Mouse (Mus musculus) adrenal gland, postnatal 25 days (tissue): ENCODE results near the gene Stom. TPM values are rescaled to one million over a fixed set of nuclear protein-coding genes. Genes with fewer than 3 reads are reported as not detected.

Experiments
- DNase-seq: peaks from one replicate; pipeline ENCODE4 v3.0.0; 2021; ENCODE audit warnings: mixed read lengths
- total RNA-seq: library from RNA; stranded (reverse); gene quantifications from 2 replicates; pipeline ENCODE4 v1.2.3, GENCODE M21; 2021

The Stom gene
- total RNA-seq, 1 experiment from 2014 or later: 42.9 TPM

- no peak for DNase-seq
Measured at GRCm38 (mm10) chr2:35320399-35320798, 16.4 kb downstream of the Stom start.

- no peak for DNase-seq
Measured at GRCm38 (mm10) chr2:35318405-35318804, 18.4 kb downstream of the Stom start.

- DNase-seq: no peak
Measured at GRCm38 (mm10) chr2:35317604-35318003, 19.2 kb downstream of the Stom start.

GRCm38 (mm10) chr2:35314300-35314699 lies 22.5 kb downstream of the Stom start:
- DNase-seq: no peak

GRCm38 (mm10) chr2:35309906-35310493 lies 26.8 kb downstream of the Stom start:
- DNase-seq: no peak

- DNase-seq: no peak
Measured at GRCm38 (mm10) chr2:35308166-35308565, 28.6 kb downstream of the Stom start.

- DNase-seq: no peak
Measured at GRCm38 (mm10) chr2:35302049-35302885, 34.5 kb downstream of the Stom start.

GRCm38 (mm10) chr2:35299437-35299836 lies 37.3 kb downstream of the Stom start:
- DNase-seq: no peak

- peak; percentile 70 for DNase-seq
Measured at GRCm38 (mm10) chr2:35297703-35298332, 39.0 kb downstream of the Stom start.

- no peak for DNase-seq
Measured at GRCm38 (mm10) chr2:35293291-35293690, 43.5 kb downstream of the Stom start.

- no peak for DNase-seq
Measured at GRCm38 (mm10) chr2:35292700-35293099, 44.1 kb downstream of the Stom start.

GRCm38 (mm10) chr2:35291856-35292255 lies 44.9 kb downstream of the Stom start:
- no peak for DNase-seq

- DNase-seq: peak; percentile 76
Measured at GRCm38 (mm10) chr2:35288758-35289635, 47.8 kb downstream of the Stom start.

GRCm38 (mm10) chr2:35287017-35287620 lies 49.7 kb downstream of the Stom start:
- no peak for DNase-seq

GRCm38 (mm10) chr2:35285209-35285608 lies 51.6 kb downstream of the Stom start:
- no peak for DNase-seq

- DNase-seq: no peak
Measured at GRCm38 (mm10) chr2:35283997-35284396, 52.8 kb downstream of the Stom start.

- peak; percentile 27 for DNase-seq
Measured at GRCm38 (mm10) chr2:35282214-35282613, 54.6 kb downstream of the Stom start.

GRCm38 (mm10) chr2:35280001-35280400 lies 56.8 kb downstream of the Stom start:
- no peak for DNase-seq

GRCm38 (mm10) chr2:35278371-35279210 lies 58.2 kb downstream of the Stom start:
- DNase-seq: no peak

- DNase-seq: peak; percentile 50
Measured at GRCm38 (mm10) chr2:35277686-35278085, 59.1 kb downstream of the Stom start.

- DNase-seq: no peak
Measured at GRCm38 (mm10) chr2:35273536-35273935, 63.2 kb downstream of the Stom start.
